Mouse (Mus musculus) cerebellum, adult 2 months (tissue): Measurements from ENCODE around the gene Sostdc1. TPM values are rescaled to one million over a fixed set of nuclear protein-coding genes. Genes with fewer than 3 reads are reported as not detected.

Source experiments
- DNase-seq, 2 experiments: peaks; one replicate each; pipeline ENCODE4 v3.0.0; 2021
- H3K27ac ChIP-seq: fragments of 200-500 bp; 2 replicates; pipeline ENCODE4 v1.5.1; 2012; ENCODE audit warnings: low read length, control low read depth, inconsistent platforms; ENCODE audit not compliant: insufficient read depth
- H3K27me3 ChIP-seq: fragments of 200-500 bp; 2 replicates; pipeline ENCODE4 v1.6.1; 2012; ENCODE audit warnings: inconsistent platforms, mild to moderate bottlenecking, low read length, moderate library complexity; ENCODE audit not compliant: control insufficient read depth, insufficient read depth
- H3K4me1 ChIP-seq: fragments of 200-500 bp; 2 replicates; pipeline ENCODE4 v1.6.1; 2011; ENCODE audit warnings: low read length; ENCODE audit not compliant: control insufficient read depth, insufficient read depth
- H3K4me3 ChIP-seq: fragments of 200-500 bp; replicated peaks from 2 replicates; pipeline ENCODE3; 2011; ENCODE audit warnings: mild to moderate bottlenecking, low read depth, low read length, control low read depth; ENCODE audit not compliant: insufficient read depth
- CTCF ChIP-seq: fragments of 200-500 bp; IDR thresholded peaks from 2 replicates; pipeline ENCODE4 v1.5.1; 2011; ENCODE audit warnings: low read depth, mild to moderate bottlenecking, control low read depth, low read length, moderate library complexity, borderline replicate concordance; ENCODE audit not compliant: insufficient read depth
- POLR2A ChIP-seq: fragments of 200-500 bp; IDR thresholded peaks from 2 replicates; pipeline ENCODE4 v1.6.1; 2011; ENCODE audit warnings: low read length, control low read depth, borderline replicate concordance; ENCODE audit not compliant: insufficient read depth
- WGBS: fragments of 180-500 bp; shearing (Covaris S2); methylation state at CpG from one replicate; pipeline ENCODE4 v1.1.7; 2018; 5-methylcytosine and 5-hydroxymethylcytosine counted together
- polyA plus RNA-seq: library from polyadenylated mRNA; depleted of rRNA; stranded (reverse); fragments of >200 nt; gene quantifications from 2 replicates; pipeline ENCODE4 v1.2.3, GENCODE M21; 2012; rRNA removed

Sostdc1 gene
- polyA plus RNA-seq, 1 experiment = 2.3 TPM

DNA sequence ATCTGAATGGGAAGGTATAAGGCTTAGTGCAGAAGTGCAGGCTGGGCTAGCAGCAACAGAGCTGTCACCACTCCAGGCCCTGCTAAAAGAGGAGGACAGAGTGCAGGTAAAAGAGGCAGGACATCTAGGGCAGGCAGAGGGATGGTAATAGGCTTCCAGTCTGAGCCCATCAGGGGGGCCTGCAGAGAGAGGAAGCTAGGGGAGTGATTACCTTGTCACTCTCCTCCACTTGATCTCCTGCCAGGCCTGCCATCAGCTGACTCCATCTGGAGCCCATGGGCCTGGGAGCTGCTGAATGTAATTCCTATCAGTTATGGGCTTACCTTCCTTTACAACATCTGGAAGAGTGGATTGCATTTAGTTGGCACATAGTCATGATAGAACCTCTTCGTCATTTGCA, 18.7 kb downstream of the Sostdc1 start:
- TF ChIP-seq CTCF (no peak), POLR2A (no peak)
- no peaks in the 10 kb centered on the region for H3K27me3 ChIP-seq
- no peak overlapping the region for H3K27ac ChIP-seq
- DNase-seq = no peak
- H3K4me1 ChIP-seq = no peaks in the 10 kb centered on the region
- WGBS = 74% methylated on average over 1 of the region's 1 CpGs
- no peak overlapping the region for H3K4me3 ChIP-seq

DNA sequence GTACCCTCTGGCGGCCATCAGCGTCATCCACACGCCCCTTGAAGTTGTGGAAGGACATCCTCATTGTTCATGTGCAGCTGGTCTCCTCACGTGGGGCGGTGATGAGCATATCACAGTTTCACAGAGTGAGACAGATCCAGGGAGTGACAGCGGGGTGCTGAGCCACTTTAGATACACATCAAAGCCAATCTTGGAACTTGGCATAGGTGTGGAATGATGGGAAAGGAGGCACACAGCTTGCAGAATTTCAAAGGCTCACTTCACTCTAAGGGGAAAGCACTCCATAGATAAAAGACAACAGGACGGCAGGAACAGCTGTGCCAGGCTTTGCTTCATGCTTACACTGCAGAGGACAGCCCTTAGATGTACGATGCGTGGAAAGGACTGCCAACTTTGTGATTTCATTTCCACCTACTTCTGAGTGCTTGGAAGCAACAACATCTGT, 19.9 kb downstream of the Sostdc1 start:
- Histone ChIP-seq H3K4me3 (no peak overlapping the region), H3K27me3 (no peaks in the 10 kb centered on the region), H3K4me1 (no peaks in the 10 kb centered on the region), H3K27ac (no peak overlapping the region)
- DNase-seq = no peak
- TF ChIP-seq POLR2A (no peak), CTCF (no peak)
- WGBS = 25% methylated on average over 9 of the region's 9 CpGs

DNA sequence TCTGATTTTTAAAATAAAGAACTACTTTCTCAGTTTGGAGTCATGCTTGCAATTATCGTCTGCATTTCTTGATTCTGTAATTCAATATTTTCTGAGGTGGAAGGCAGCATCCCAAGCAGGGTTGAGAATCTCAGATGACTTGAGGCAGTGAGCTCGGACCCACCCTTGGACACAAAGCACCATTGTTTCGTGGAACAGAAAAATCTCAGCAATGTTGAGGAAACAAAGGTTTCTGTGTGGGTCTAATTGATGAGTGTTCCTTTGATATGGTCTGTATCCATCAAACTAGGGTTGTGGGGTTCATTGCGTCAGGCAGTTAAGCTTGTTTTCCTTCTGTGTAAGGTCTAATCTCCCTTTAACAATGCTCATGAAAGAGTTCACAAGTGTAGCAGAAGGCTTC, 30.2 kb downstream of the Sostdc1 start:
- Histone ChIP-seq H3K4me3 (no peak overlapping the region), H3K27ac (no peak overlapping the region), H3K27me3 (no peaks in the 10 kb centered on the region), H3K4me1 (no peaks in the 10 kb centered on the region)
- WGBS = 76% methylated on average over 4 of the region's 4 CpGs
- no peak for TF ChIP-seq CTCF
- TF ChIP-seq POLR2A = no peak
- no peak for DNase-seq

DNA sequence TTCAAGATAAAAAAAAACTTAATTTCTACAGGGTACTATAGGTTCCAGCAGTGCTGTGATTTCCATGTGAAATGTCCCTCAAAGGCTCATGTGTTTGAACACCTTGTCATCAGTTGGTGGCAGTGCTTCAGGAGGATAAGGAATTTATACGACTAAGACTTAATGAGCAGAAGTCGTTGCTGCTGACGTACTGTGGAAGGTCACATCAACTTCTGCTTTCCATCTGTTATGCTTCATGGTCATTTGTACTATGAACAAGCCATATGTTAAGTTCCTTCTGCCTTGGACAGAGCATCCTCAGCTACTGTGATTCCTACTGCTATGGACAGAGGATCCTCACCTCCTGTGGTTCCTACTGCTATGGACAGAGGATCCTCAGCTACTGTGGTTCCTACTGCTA, 46.1 kb downstream of the Sostdc1 start:
- WGBS = 55% methylated on average over 3 of the region's 3 CpGs
- TF ChIP-seq POLR2A = no peak
- TF ChIP-seq CTCF = no peak
- no peak for DNase-seq

DNA sequence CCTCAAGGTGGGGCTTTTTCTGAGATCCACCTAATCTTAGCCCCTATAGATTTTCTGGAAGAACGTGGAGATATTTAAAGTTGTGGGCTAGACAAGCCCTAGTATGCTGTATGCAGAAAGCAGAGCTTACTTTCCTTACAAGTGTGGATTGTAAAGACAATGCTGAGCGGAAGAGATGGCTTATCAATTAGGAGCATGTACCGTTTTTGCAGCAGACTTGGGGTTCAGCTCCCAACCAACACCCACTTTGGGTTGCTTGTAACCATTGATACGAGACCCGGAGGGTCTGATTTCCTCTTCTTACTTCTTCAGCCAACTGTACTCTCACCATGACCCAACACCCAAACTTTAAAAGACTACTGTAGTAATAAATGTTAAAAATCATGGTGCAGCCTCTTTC, 46.8 kb downstream of the Sostdc1 start:
- no peak for DNase-seq
- TF ChIP-seq POLR2A (no peak), CTCF (no peak)
- no peak overlapping the region for H3K4me3 ChIP-seq
- no peaks in the 10 kb centered on the region for H3K27me3 ChIP-seq
- 94% methylated on average over 5 of the region's 5 CpGs for WGBS
- H3K4me1 ChIP-seq = no peaks in the 10 kb centered on the region
- H3K27ac ChIP-seq = no peak overlapping the region

More for the DNA sequence above, 46.1 kb downstream of the Sostdc1 start:
- Histone ChIP-seq H3K27ac (no peak overlapping the region), H3K4me1 (no peaks in the 10 kb centered on the region), H3K4me3 (no peak overlapping the region), H3K27me3 (no peaks in the 10 kb centered on the region)

DNA sequence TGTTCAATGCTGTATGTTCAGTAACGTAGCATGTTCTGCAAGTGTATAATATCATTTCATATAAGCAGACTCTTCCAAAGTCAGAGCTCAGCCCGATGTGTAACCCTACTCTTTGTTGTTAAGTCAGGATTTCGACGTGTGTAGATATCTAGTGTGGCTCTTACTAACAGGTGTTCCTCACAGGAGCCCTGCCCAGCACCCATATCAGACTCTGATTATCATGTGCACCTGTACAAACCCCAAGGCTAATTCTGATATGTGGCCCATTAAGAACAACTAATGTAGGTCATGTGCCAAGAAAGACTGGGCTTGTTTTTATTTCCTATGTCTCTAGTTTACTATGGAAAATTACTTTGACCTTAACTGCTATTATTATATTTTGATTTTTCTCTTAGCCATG, 50.1 kb downstream of the Sostdc1 start:
- H3K4me3 ChIP-seq = no peak overlapping the region
- no peak overlapping the region for H3K27ac ChIP-seq
- H3K27me3 ChIP-seq = no peaks in the 10 kb centered on the region
- no peak for DNase-seq
- WGBS = 91% methylated on average over 4 of the region's 4 CpGs
- no peaks in the 10 kb centered on the region for H3K4me1 ChIP-seq
- TF ChIP-seq POLR2A = no peak
- no peak for TF ChIP-seq CTCF

Other genes starting within 250 kb of the Sostdc1 start
- gene Ankmy2, start 157.0 kb upstream of the Sostdc1 start, polyA plus RNA-seq = 39.4 and 41.2 TPM in 2 replicates
- 35.3 and 36.9 TPM in 2 replicates for gene Bzw2, start 156.1 kb upstream of the Sostdc1 start, polyA plus RNA-seq
- not detected in 2 replicates for gene Lrrc72, start 60.7 kb upstream of the Sostdc1 start, polyA plus RNA-seq
- gene Ispd, start 67.3 kb downstream of the Sostdc1 start, polyA plus RNA-seq = 6.6 and 7.3 TPM in 2 replicates
- 0.54 and 0.59 TPM in 2 replicates for gene D630036H23Rik, start 68.0 kb downstream of the Sostdc1 start, polyA plus RNA-seq